Mouse (Mus musculus) CH12.LX (cell line): ENCODE results near the gene Syne1. TPM values are rescaled to one million over a fixed set of nuclear protein-coding genes. Genes with fewer than 3 reads are reported as not detected.

Source experiments
- DNase-seq: peaks from one replicate; pipeline ENCODE4 v3.0.0-alpha.2; 2013; ENCODE audit errors: extremely low read depth
- H3K27ac ChIP-seq: 2 replicates; pipeline ENCODE4 v1.5.1; 2012; ENCODE audit warnings: low read depth, mild to moderate bottlenecking, control low read depth, moderate library complexity; ENCODE audit not compliant: insufficient read depth
- H3K27me3 ChIP-seq: replicated peaks from 2 replicates; pipeline ENCODE3; 2012; ENCODE audit warnings: inconsistent platforms
- H3K36me3 ChIP-seq, 2 experiments: replicated peaks in 1 of 2; 2 replicates each; pipeline versions ENCODE3 to v1.6.1; 2012; ENCODE audit warnings: inconsistent platforms in 1 of 2, low read length in 1 of 2, mild to moderate bottlenecking in 1 of 2, mixed read lengths in 1 of 2, moderate library complexity in 1 of 2; ENCODE audit not compliant: control insufficient read depth in 1 of 2, insufficient read depth in 1 of 2
- H3K4me1 ChIP-seq, 2 experiments: 2 replicates each; pipeline ENCODE4 v1.6.1; 2012; ENCODE audit warnings: inconsistent platforms in 1 of 2, moderate library complexity in 1 of 2; ENCODE audit not compliant: insufficient read depth in 2 of 2, control insufficient read depth in 1 of 2
- H3K4me2 ChIP-seq: 2 replicates; pipeline ENCODE4 v1.6.1; 2012; ENCODE audit warnings: low read depth, mild to moderate bottlenecking, control low read depth; ENCODE audit not compliant: poor library complexity, insufficient read depth, severe bottlenecking
- H3K4me3 ChIP-seq, 3 experiments: fragments of 150-350 bp in 1 of 3; sonication (generic) in 1 of 3; replicated peaks in 1 of 3; 2 replicates each; pipeline versions ENCODE3 to v1.5.1; 2011 to 2012; ENCODE audit warnings: low read depth in 2 of 3, low read length in 2 of 3, mild to moderate bottlenecking in 2 of 3, moderate library complexity in 2 of 3, control low read depth in 1 of 3, improper control_type of control experiment in 1 of 3, inconsistent platforms in 1 of 3, mixed read lengths in 1 of 3; ENCODE audit not compliant: poor library complexity in 1 of 3
- H3K79me2 ChIP-seq: replicated peaks from 2 replicates; pipeline ENCODE4 v1.6.1; 2012; ENCODE audit warnings: mild to moderate bottlenecking, moderate library complexity; ENCODE audit not compliant: control insufficient read depth, poor library complexity, insufficient read depth, severe bottlenecking; ENCODE audit errors: extremely low read depth
- H3K9ac ChIP-seq: 2 replicates; pipeline ENCODE4 v1.6.1; 2012; ENCODE audit warnings: low read depth, mild to moderate bottlenecking, control low read depth, moderate library complexity; ENCODE audit not compliant: insufficient read depth
- H3K9me3 ChIP-seq: replicated peaks from 2 replicates; pipeline ENCODE3; 2012; ENCODE audit warnings: low read length, inconsistent platforms, mixed read lengths
- BHLHE40 ChIP-seq: IDR thresholded peaks from 2 replicates; pipeline ENCODE4 v1.6.1; 2011; ENCODE audit warnings: mild to moderate bottlenecking, low read depth, low read length, improper control_type of control experiment
- CHD1 ChIP-seq: IDR thresholded peaks from 2 replicates; pipeline ENCODE4 v1.6.1; 2012; ENCODE audit warnings: low read depth, low read length, improper control_type of control experiment, inconsistent platforms
- CHD2 ChIP-seq: IDR thresholded peaks from 2 replicates; pipeline ENCODE4 v1.6.1; 2011; ENCODE audit warnings: low read length, improper control_type of control experiment
- EP300 ChIP-seq: IDR thresholded peaks from 2 replicates; pipeline ENCODE4 v1.6.1; 2011; ENCODE audit warnings: low read length, improper control_type of control experiment
- ETS1 ChIP-seq: conservative IDR thresholded peaks from 2 replicates; pipeline ENCODE4 v1.6.1; 2012; ENCODE audit warnings: low read depth, mild to moderate bottlenecking, inconsistent platforms, low read length, improper control_type of control experiment, moderate library complexity
- GABPA ChIP-seq: IDR thresholded peaks from 2 replicates; pipeline ENCODE4 v1.6.1; 2012; ENCODE audit warnings: low read depth, low read length, improper control_type of control experiment, inconsistent platforms; ENCODE audit not compliant: insufficient replicate concordance
- HCFC1 ChIP-seq: IDR thresholded peaks from 2 replicates; pipeline ENCODE4 v1.6.1; 2012; ENCODE audit warnings: low read depth, mild to moderate bottlenecking, inconsistent platforms, low read length, improper control_type of control experiment
- IRF4 ChIP-seq: IDR thresholded peaks from 2 replicates; pipeline ENCODE4 v1.6.1; 2014; ENCODE audit warnings: low read depth, mild to moderate bottlenecking, inconsistent platforms, low read length, improper control_type of control experiment
- JUN ChIP-seq: IDR thresholded peaks from 2 replicates; pipeline ENCODE4 v1.6.1; 2011; ENCODE audit warnings: low read depth, mild to moderate bottlenecking, low read length, improper control_type of control experiment, moderate library complexity; ENCODE audit not compliant: insufficient read depth
- JUND ChIP-seq: conservative IDR thresholded peaks from 2 replicates; pipeline ENCODE4 v1.6.1; 2011; ENCODE audit warnings: low read depth, low read length, improper control_type of control experiment
- MAZ ChIP-seq: IDR thresholded peaks from 2 replicates; pipeline ENCODE4 v1.6.1; 2012; ENCODE audit warnings: low read depth, mild to moderate bottlenecking, inconsistent platforms, low read length, improper control_type of control experiment, moderate library complexity
- MEF2A ChIP-seq: IDR thresholded peaks from 2 replicates; pipeline ENCODE4 v1.6.1; 2014; ENCODE audit warnings: low read depth, mild to moderate bottlenecking, inconsistent platforms, low read length, improper control_type of control experiment, borderline replicate concordance
- MXI1 ChIP-seq: IDR thresholded peaks from 2 replicates; pipeline ENCODE4 v1.6.1; 2011; ENCODE audit warnings: mild to moderate bottlenecking, low read depth, low read length, improper control_type of control experiment
- NELFE ChIP-seq: IDR thresholded peaks from 2 replicates; pipeline ENCODE4 v1.6.1; 2011; ENCODE audit warnings: low read depth, low read length, improper control_type of control experiment
- NRF1 ChIP-seq: IDR thresholded peaks from 2 replicates; pipeline ENCODE4 v1.6.1; 2014; ENCODE audit warnings: low read depth, mild to moderate bottlenecking, inconsistent platforms, low read length, improper control_type of control experiment, moderate library complexity
- RAD21 ChIP-seq: IDR thresholded peaks from 2 replicates; pipeline ENCODE4 v1.6.1; 2011; ENCODE audit warnings: low read depth, mild to moderate bottlenecking, low read length, improper control_type of control experiment, moderate library complexity
- RCOR1 ChIP-seq: conservative IDR thresholded peaks from 2 replicates; pipeline ENCODE4 v1.6.1; 2012; ENCODE audit warnings: low read depth, mild to moderate bottlenecking, inconsistent platforms, low read length, improper control_type of control experiment
- SMC3 ChIP-seq: IDR thresholded peaks from 2 replicates; pipeline ENCODE4 v1.6.1; 2011; ENCODE audit warnings: low read depth, low read length, improper control_type of control experiment
- TBP ChIP-seq: conservative IDR thresholded peaks from 2 replicates; pipeline ENCODE4 v1.6.1; 2011; ENCODE audit warnings: low read depth, low read length, improper control_type of control experiment
- USF2 ChIP-seq: conservative IDR thresholded peaks from 2 replicates; pipeline ENCODE4 v1.6.1; 2011; ENCODE audit warnings: low read depth, low read length, improper control_type of control experiment
- ZC3H11A ChIP-seq: IDR thresholded peaks from 2 replicates; pipeline ENCODE4 v1.6.1; 2012; ENCODE audit warnings: low read depth, mild to moderate bottlenecking, inconsistent platforms, low read length, improper control_type of control experiment
- ZKSCAN1 ChIP-seq: IDR thresholded peaks from 2 replicates; pipeline ENCODE4 v1.6.1; 2012; ENCODE audit warnings: low read depth, inconsistent platforms, low read length, improper control_type of control experiment, borderline replicate concordance
- dilution Hi-C: fragments of 300-500 bp; cut with MboI; formaldehyde crosslinking; loops from 2 replicates; pipeline ENCODE4 v1.14.3; 2020; ENCODE audit warnings: low sequenced_read_pairs; ENCODE audit not compliant: extremely low pct_unique_long_range_greater_than_20kb, extremely low pct_ligation_motif_present
- in situ Hi-C: fragments of 300-500 bp; cut with MboI; formaldehyde crosslinking; loops from 3 replicates; pipeline ENCODE4 v1.14.3; 2019; ENCODE audit warnings: low sequenced_read_pairs, low pct_ligation_motif_present, low pct_unique_long_range_greater_than_20kb, mixed read lengths
- polyA plus RNA-seq: library from polyadenylated mRNA; unstranded; fragments of >175 nt; gene quantifications from 2 replicates; pipeline ENCODE4 v1.2.1, GENCODE M21; 2012; ENCODE audit warnings: low read depth; ENCODE audit not compliant: insufficient read length
- total RNA-seq, 2 experiments: library from RNA; depleted of rRNA; stranded (reverse); fragments of 300-350 nt in 1 of 2; fragments of >200 nt in 1 of 2; gene quantifications; 2 replicates each; pipeline ENCODE4 v1.2.3; 2012 to 2014

The Syne1 gene
- total and polyA plus RNA-seq, 3 experiments = 3.1 to 7.6 (median 3.6) TPM

- TF ChIP-seq NRF1 (no peak), USF2 (no peak)
- Histone ChIP-seq H3K4me1 (peaks cover 0 to 6% of the 10 kb centered on the region in 2 experiments; a peak in 2 of 4 replicates), H3K4me3 (no peak overlapping the region), H3K9ac (no peak overlapping the region), H3K27me3 (no peaks in the 10 kb centered on the region), H3K4me2 (no peak overlapping the region; the same call in 1 of the 2 replicates), H3K79me2 (no peaks in the 10 kb centered on the region), H3K9me3 (no peaks in the 10 kb centered on the region), H3K36me3 (no peaks in the 10 kb centered on the region), H3K27ac (no peak overlapping the region)
- in situ Hi-C loops (no loop called here), dilution Hi-C loops (no loop called here)
- no peak for DNase-seq
Measured at GRCm38 (mm10) chr10:5326716-5327115, 224.6 kb downstream of the Syne1 start.

GRCm38 (mm10) chr10:5323741-5324395, 227.4 kb downstream of the Syne1 start:
- H3K27ac ChIP-seq = no peak overlapping the region
- H3K9ac ChIP-seq = no peak overlapping the region
- H3K4me3 ChIP-seq = no peak overlapping the region
- H3K27me3 ChIP-seq = no peaks in the 10 kb centered on the region
- peaks cover 0 to 6% of the 10 kb centered on the region in 2 experiments; a peak in 2 of 4 replicates for H3K4me1 ChIP-seq
- TF ChIP-seq RAD21 (no peak), ZC3H11A (no peak), MXI1 (no peak), IRF4 (no peak), ETS1 (no peak), HCFC1 (no peak), EP300 (no peak), JUND (no peak), RCOR1 (no peak), NRF1 (no peak)
- TF ChIP-seq, all 38 proteins: peak for 0
- H3K36me3 ChIP-seq = no peaks in the 10 kb centered on the region
- H3K9me3 ChIP-seq = no peaks in the 10 kb centered on the region
- DNase-seq = no peak
- in situ Hi-C loops (no loop called here), dilution Hi-C loops (no loop called here)
- no peak overlapping the region for H3K4me2 ChIP-seq
- no peaks in the 10 kb centered on the region for H3K79me2 ChIP-seq

- Histone ChIP-seq H3K79me2 (no peaks in the 10 kb centered on the region), H3K9me3 (no peaks in the 10 kb centered on the region), H3K9ac (no peak overlapping the region), H3K4me2 (peak overlapping the region; percentile 74; the same call in 1 of the 2 replicates), H3K27ac (no peak overlapping the region), H3K4me1 (peaks cover 0 to 6% of the 10 kb centered on the region in 2 experiments; a peak in 2 of 4 replicates), H3K36me3 (no peaks in the 10 kb centered on the region), H3K4me3 (no peak overlapping the region), H3K27me3 (no peaks in the 10 kb centered on the region)
- TF ChIP-seq TBP (no peak), NRF1 (no peak), RAD21 (no peak), NELFE (no peak), MXI1 (no peak), ZKSCAN1 (no peak), IRF4 (no peak), CHD2 (no peak), RCOR1 (no peak), SMC3 (no peak), JUN (no peak), GABPA (no peak), MAZ (no peak), CHD1 (no peak), MEF2A (no peak), BHLHE40 (no peak)
- no peak for DNase-seq
- dilution Hi-C loops = no loop called here
- in situ Hi-C loops = no loop called here
Measured at GRCm38 (mm10) chr10:5322562-5322961, 228.7 kb downstream of the Syne1 start.
